Mouse (Mus musculus): ENCODE data around the gene Kcnk3.

DNA sequence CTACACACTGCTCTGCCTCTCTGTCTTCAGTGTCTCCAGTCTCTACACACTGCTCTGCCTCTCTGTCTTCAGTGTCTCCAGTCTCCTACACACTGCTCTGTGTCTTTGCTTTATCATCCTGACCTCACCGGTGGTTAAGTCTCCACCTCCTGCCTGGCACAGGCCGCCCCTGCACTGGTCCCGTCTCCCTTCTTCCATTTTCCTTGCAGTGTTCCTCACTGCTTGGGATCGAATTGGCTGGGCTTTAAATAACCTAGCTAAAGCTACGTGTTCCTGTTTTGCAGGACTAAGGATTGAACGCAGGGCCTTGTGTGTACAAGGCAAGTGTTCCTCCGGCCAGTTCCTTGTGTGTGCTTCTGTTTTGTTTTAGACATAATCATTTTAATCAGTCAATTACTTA is 82.1 kb downstream of the Kcnk3 start:
- TF ChIP-seq CTCF (IDR thresholded peaks at IDR 0.05; ENCODE audit: low read depth) (no peak), EP300 (IDR thresholded peaks at IDR 0.05; ENCODE audit: low read depth) (no peak)
